ENCODE assay signal across 10 mouse cellular contexts in the genomic region with DNA sequence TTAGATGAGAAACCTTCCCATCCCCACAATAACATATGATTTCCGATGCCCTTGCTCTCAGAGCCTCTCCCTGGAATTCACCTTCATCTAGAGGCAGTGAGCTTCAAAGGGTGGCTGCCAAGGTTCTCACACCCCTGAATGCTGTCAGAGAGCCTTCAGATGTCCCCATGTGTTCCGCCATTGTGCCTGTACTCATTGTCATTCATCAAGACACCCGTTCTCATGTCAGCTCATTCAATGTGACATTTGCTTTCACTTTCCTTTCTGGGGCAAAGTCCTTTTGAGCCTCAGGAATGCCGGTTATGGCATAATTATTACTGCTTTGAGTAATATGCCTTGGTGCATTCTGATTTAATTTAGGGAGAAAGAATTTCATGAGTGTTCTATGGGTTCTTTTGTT.
DNase-seq lines count a peak whose midpoint lies in the region; ATAC-seq lines count a peak whose summit lies in the region.
"Had no signal": no experiment of that assay in that cellular context is flagged by ENCODE, and none has a peak within 500 bp of the region (broad histone marks: within the 10 kb centered on the region; RNA-seq: fewer than 3 reads in every experiment).

No protein-coding gene starts in this region.

- H3K36me3 ChIP-seq in hindbrain, embryonic 11.5 days (ENCODE audit: control insufficient read depth, insufficient read depth, low read length) = no peaks in the 10 kb centered on the region
- no peaks in the 10 kb centered on the region for H3K36me3 ChIP-seq in hindbrain, embryonic 13.5 days
- H3K36me3 ChIP-seq: heart, embryonic 10.5 days had no signal

- H3K9ac ChIP-seq in hindbrain, embryonic 11.5 days (ENCODE audit: low read depth, low read length) = no peak overlapping the region
- H3K9ac ChIP-seq in hindbrain, embryonic 13.5 days = no peak overlapping the region

- H3K4me1 ChIP-seq in hindbrain, embryonic 11.5 days (replicated peaks; ENCODE audit: control insufficient read depth, insufficient read depth, low read length) = peaks cover 6% of the 10 kb centered on the region; the same call in 1 of the 2 replicates
- H3K4me1 ChIP-seq in hindbrain, embryonic 13.5 days (replicated peaks) = peaks cover 14% of the 10 kb centered on the region
- H3K4me1 ChIP-seq: heart, embryonic 10.5 days had no signal

- no peak overlapping the region for H3K4me2 ChIP-seq in hindbrain, embryonic 11.5 days (replicated peaks; ENCODE audit: low read depth, low read length)
- no peak overlapping the region for H3K4me2 ChIP-seq in hindbrain, embryonic 13.5 days
- H3K4me2 ChIP-seq: liver, embryonic 11.5 days had no signal

- peak; percentile 43 for DNase-seq in hindbrain, embryonic 11.5 days (ENCODE audit: low spot score)
- peak; percentile 7 for DNase-seq in CD4-positive helper T cell, adult 2 months (ENCODE audit: low read depth, low spot score)
- peak; percentile 92 for DNase-seq in Muller cell, postnatal 12 days (ENCODE audit: inconsistent ontology term)
- DNase-seq in induced T-regulatory cell, adult 2 months (ENCODE audit: low read depth) = peak; percentile 17
- DNase-seq in yolk sac, embryonic 10.5 days (ENCODE audit: low spot score) = no peak
- DNase-seq in gastrocnemius, postnatal 10 days = no peak
- DNase-seq in cerebellum, adult 11-12 months = no peak

- no peaks in the 10 kb centered on the region for H3K9me3 ChIP-seq in hindbrain, embryonic 11.5 days (ENCODE audit: control insufficient read depth, low read length)
- no peaks in the 10 kb centered on the region for H3K9me3 ChIP-seq in hindbrain, embryonic 13.5 days
- H3K9me3 ChIP-seq: heart, embryonic 10.5 days had no signal

- H3K4me3 ChIP-seq in hindbrain, embryonic 11.5 days (ENCODE audit: low read depth, low read length) = no peak overlapping the region
- no peak overlapping the region for H3K4me3 ChIP-seq in hindbrain, embryonic 13.5 days
- H3K4me3 ChIP-seq: heart, embryonic 10.5 days had no signal

- ATAC-seq in hindbrain, embryonic 11.5 days (ENCODE audit: low FRiP score) = 0 out of 2 replicates have a peak, but pooled peaks have one; percentile 40
- ATAC-seq in hindbrain, embryonic 13.5 days (ENCODE audit: low FRiP score) = no peak

- H3K27ac ChIP-seq in hindbrain, embryonic 11.5 days (ENCODE audit: low read depth, low read length) = no peak overlapping the region
- H3K27ac ChIP-seq in hindbrain, embryonic 13.5 days = no peak overlapping the region
- H3K27ac ChIP-seq: heart, embryonic 10.5 days had no signal

- 25% methylated on average over 4 of the region's 4 CpGs for WGBS in hindbrain, embryonic 11.5 days
- WGBS in hindbrain, embryonic 13.5 days = 23% methylated on average over 4 of the region's 4 CpGs

- H3K27me3 ChIP-seq in hindbrain, embryonic 11.5 days (ENCODE audit: control insufficient read depth, insufficient read depth, low read length) = no peaks in the 10 kb centered on the region
- H3K27me3 ChIP-seq in hindbrain, embryonic 13.5 days = no peaks in the 10 kb centered on the region

Comparison
In these comparisons a context has a peak if more than half of its experiments do, and no peak if none do; other contexts are left out.
1. DNase-seq: peak in hindbrain, embryonic 11.5 days (single experiment), CD4-positive helper T cell, adult 2 months (single experiment), Muller cell, postnatal 12 days (single experiment) and induced T-regulatory cell, adult 2 months (single experiment); none in yolk sac, embryonic 10.5 days (single experiment), gastrocnemius, postnatal 10 days (single experiment) and cerebellum, adult 11-12 months (single experiment).